Mouse (Mus musculus) CD4-positive, CD25-positive, alpha-beta regulatory T cell, adult 4 months (primary cell): ENCODE measurements around the gene Nol12. TPM values are rescaled to one million over a fixed set of nuclear protein-coding genes. Genes with fewer than 3 reads are reported as not detected.

Experiments used
- ATAC-seq: one replicate; pipeline ENCODE4 v1.8.0; 2017
- polyA plus RNA-seq, 2 experiments: library from polyadenylated mRNA; unstranded; fragments of 100-300 nt; shearing (Covaris generic); gene quantifications; one replicate each; pipeline ENCODE4 v1.2.1; 2017

Gene Nol12
- polyA plus RNA-seq, 2 experiments from 2014 or later: 45.5 to 46.5 TPM

- no peak for ATAC-seq
Observed at GRCm38 (mm10) chr15:78916052-78916826, 18.5 kb upstream of the Nol12 start.

DNA sequence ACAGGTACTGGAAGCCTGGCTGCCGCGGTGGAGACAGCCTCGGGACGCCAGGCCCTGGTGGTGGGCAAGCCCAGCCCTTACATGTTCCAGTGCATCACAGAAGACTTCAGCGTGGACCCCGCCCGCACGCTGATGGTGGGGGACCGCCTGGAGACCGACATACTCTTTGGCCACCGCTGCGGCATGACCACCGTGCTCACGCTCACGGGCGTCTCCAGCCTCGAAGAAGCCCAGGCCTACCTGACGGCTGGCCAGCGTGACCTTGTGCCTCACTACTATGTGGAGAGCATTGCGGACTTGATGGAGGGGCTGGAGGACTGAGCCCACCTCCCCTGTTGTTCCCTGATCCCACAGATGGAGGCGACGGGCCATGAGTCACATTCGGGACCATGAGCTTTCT lies 16.6 kb upstream of the Nol12 start:
- no peak for ATAC-seq

DNA sequence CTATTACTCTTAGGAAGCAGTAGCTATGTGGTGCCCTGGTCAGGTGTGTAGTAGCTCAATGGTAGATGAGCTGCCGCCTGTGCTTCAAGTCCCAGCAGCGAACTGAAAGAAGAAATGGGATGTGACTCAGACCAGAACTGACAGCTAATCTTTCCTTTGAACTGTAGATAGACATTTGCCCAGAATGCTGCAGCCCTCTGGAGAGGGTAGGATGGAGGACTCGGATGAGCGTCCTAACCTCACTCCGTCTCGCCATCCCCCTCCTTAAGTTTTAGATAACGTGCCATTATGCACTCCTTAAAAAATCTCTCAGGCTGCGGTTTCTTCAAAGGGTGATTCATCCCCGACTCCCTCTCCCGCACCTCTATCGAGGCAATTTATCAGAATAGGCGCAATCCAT lies 14.8 kb upstream of the Nol12 start:
- ATAC-seq: no peak

- ATAC-seq: no peak
Observed at GRCm38 (mm10) chr15:78922700-78923099, 12.0 kb upstream of the Nol12 start.

DNA sequence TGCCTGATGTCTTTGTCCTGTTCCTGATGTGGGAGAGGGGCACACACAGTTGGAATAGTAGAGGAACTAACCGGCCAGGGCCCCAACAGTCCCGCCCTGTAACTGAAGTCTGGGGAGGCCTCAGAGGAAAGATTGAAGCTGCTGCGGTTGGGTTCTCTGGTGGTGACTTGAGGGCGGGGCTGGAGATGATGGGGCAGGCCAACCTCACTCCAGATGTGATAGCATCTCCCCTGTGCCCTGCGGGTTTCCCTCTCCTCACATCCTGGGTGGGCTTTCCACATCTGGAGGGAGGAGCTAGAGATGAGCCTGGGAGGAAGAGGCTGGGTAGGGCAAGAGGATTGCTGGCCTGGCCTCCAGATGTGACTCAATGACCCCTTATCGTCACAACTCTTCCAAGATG lies 11.1 kb upstream of the Nol12 start:
- peak; percentile 68 for ATAC-seq

DNA sequence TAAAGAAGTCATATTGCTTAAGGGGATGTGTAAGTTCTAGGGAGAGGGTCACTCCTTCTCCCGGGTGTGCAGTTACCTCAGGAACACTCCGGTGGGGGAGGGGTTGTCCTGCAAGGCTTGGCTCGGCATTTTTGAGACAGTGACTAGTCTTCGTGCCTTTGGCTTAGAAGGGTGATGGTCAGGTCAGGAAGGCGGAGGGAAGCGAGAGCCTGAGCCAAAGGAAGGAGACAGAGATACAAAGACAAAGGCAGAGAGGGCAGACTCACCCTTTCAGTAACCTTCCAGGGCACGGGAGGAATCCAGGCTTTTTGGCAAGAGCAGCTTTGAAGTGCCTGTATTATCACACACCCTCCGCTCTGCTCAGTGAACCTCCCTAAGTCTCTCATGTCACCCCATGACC lies 9.6 kb upstream of the Nol12 start:
- no peak for ATAC-seq

GRCm38 (mm10) chr15:78926021-78926919 lies 8.5 kb upstream of the Nol12 start, which contains the start of gene Lgals1:
Gene Lgals1, plus strand, starts transcription at chr15:78926725.
- ATAC-seq: peak; percentile 39

DNA sequence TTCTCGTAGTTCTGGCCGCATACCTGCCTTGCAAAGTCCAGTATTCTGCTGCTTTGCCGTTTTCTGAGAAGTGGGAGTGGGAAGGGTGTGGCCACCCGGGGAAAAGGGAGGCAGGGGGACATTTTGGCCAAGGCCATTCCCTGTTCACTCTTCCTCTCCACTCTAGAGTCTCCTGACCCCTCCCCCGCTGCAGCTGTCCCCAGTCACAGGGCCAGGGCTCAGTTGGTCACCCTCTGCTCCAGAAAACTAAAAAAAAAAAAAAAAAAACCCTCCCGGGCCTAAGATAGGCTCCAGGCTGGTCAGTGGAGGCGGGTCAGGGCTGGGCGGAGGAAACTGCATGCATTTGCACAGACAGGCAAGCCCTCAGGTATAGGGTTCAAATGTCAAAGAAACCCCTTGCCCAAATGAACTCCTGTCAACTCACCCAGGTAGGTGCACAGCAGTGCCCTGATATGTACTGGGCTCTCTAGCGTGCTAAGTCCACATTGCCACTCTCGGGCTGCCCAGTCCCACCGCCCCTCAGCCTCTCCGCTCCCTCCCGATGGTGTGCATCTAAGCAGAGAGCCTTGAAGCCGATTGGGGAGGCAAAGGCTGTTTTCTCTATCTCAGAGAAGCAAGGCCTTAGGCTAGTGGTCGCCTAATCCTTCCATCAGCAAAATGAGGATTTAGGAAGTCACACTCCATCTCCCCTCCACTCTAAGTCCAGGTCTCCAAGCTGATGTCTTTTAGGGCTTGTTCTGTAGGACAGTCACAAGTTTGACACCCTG lies 7.5 kb upstream of the Nol12 start:
- ATAC-seq: no peak

DNA sequence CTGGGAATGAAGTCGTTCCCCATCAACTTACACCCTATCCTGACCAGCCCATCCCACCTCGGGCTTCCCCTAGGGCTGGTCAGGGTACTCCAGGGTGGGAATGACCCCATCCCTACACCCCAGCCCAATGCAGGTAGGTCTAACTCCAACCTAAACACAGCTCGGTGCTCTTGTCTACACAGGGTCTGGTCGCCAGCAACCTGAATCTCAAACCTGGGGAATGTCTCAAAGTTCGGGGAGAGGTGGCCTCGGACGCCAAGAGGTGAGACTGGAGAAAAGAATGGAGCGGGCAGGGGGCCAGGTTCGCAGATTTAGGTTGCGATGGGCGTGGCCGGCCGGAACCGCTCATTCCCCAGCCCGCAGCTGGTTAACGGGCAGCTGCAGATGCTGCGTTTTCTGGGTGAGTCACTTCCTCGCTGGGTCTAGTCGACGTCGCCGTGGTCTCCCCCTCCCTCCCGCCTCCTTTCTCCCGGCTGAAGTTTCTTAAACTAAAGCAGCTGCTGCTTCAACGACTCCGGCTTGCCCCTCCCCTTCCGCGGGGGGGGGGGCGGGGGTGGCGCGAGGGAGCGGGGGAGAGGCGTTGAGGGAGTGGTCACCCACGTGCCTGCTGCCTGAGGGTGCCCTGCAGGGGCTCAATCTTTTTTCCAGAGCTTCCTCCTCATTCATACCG lies 6.8 kb upstream of the Nol12 start:
- ATAC-seq: peak; percentile 79

- no peak for ATAC-seq
Observed at GRCm38 (mm10) chr15:78928539-78928938, 6.2 kb upstream of the Nol12 start.

- ATAC-seq: no peak
Observed at GRCm38 (mm10) chr15:78930192-78930706, 4.5 kb upstream of the Nol12 start.

GRCm38 (mm10) chr15:78930801-78931426 lies 3.8 kb upstream of the Nol12 start:
- ATAC-seq: no peak

- peak; percentile 38 for ATAC-seq
Observed at GRCm38 (mm10) chr15:78931577-78931976, 3.2 kb upstream of the Nol12 start.

- ATAC-seq: no peak
Observed at GRCm38 (mm10) chr15:78936403-78936802, 1.7 kb downstream of the Nol12 start.

- no peak for ATAC-seq
Observed at GRCm38 (mm10) chr15:78937311-78937710, 2.6 kb downstream of the Nol12 start.

DNA sequence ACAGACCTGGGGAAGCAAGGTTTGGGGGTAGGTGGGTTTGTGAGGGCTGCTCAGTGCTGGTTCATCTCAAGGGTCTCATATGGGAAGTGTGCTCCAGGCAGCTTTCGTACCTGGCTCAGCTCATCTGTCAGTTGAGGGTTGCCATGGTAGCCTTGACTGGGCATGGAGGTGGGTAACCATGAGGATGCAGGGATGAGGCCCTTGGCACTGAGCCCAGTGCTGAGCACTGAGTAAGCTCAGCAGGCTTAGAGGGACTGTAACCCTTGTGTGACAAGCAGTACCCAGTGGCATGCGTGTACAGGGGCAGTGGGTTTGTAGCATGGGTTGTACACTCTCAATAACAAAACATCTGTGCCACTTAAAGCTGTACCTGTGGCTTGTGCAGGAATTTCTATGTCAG lies 3.2 kb downstream of the Nol12 start:
- ATAC-seq: no peak

DNA sequence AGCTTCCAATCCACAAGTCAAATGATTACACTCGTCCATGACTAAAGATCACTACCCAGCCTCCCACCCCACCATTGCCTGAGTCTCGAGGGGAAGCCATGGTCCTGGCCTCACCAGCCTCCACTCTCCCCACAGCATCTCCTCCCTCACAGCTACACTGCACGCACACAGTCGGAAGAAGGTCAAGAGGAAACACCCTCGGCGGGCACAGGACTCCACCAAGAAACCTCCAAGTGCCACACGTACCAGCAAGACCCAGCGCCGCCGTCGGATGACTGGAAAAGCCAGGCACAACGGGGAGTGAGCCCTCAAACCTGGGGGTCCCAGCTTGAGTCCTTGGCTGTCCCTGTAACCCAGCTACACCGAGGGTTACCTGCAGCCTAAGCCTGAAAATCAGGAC lies 5.6 kb downstream of the Nol12 start:
- no peak for ATAC-seq

- ATAC-seq: no peak
Observed at GRCm38 (mm10) chr15:78942663-78943062, 7.9 kb downstream of the Nol12 start.

- ATAC-seq: no peak
Observed at GRCm38 (mm10) chr15:78946232-78946631, 11.5 kb downstream of the Nol12 start.

DNA sequence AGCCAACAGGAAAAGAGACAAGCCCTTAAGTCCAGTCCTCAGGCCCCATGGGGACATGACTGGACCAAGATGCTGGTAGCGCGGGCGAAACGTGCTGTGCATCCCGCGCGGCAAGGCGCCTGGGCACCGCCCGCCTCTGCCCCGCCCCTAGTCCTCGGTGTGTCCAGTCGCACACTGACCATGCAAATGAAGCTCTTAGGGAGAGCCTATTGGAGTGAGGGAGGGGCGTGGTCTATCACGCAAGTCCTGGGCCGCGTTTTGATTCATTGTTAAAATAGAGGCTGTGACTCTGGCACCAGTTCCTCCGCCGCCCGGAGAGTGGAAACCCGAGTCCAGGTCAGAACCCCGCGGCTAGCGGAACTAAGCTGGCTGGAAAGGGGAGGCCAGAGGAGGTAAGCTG lies 12.9 kb downstream of the Nol12 start, which contains the start of gene Triobp:
Gene Triobp (plus strand): TSS at position 68 of the 400 bp plus-strand sequence.
- no peak for ATAC-seq

- ATAC-seq: no peak
Observed at GRCm38 (mm10) chr15:78948152-78948725, 13.5 kb downstream of the Nol12 start.
